Mouse (Mus musculus) c-Kit-positive CD71-positive TER-119-negative erythroid progenitor cells, embryonic 14.5 days (primary cell): ENCODE data around the gene Cenpe.
"Not testable (repeated sequence)": the region's sequence is repeated elsewhere in the genome, so short reads cannot be mapped to it uniquely, and the experiment has no call there.

ENCODE experiments used
- DNase-seq: peaks from one replicate; pipeline ENCODE4 v3.0.0-alpha.2; 2013; ENCODE audit warnings: low read depth

The Cenpe gene

DNA sequence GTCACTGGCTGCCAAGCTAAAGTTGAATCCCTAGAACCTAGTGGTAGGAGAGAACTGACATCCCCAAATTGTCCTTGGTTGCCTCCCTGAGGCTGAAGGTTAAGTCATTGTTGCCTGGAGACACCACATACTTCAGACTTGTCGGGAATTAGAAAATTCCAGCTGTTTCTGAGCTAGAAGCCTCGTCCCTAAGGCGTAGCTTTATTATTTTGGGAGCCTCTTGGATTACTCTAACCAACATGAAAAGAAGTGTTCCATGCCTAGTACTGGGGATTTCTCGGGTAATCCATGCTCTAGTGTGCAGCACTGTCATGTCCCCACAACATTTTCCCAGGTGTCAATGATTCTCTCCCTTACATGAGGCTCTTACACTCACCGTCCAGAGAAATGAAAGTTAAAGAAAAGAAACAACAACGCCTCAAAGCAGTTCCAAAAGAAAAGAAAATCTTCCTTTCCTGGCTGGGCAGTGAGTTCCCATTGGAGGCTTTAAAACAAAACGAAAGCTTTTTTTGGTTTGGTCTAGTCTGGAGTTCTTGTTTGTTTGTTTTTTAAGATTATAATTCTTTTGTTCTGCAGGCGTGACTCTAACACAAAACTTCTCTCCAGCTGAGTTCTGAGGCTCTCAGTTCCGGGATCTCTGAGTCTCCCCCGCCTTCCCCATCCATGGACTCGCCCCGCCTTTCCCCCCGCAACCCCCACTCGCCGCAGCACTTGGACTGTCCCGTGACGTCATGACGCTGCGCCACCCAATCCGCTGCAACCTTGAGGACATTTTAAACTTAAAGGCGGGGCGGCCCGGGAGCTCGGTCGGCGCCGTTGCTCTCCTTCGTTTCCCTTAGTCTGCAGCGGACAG lies at the start of gene Cenpe:
Gene Cenpe (plus strand): TSS at position 733 of the 853 bp plus-strand sequence.
- DNase-seq: peak; percentile 86

DNA sequence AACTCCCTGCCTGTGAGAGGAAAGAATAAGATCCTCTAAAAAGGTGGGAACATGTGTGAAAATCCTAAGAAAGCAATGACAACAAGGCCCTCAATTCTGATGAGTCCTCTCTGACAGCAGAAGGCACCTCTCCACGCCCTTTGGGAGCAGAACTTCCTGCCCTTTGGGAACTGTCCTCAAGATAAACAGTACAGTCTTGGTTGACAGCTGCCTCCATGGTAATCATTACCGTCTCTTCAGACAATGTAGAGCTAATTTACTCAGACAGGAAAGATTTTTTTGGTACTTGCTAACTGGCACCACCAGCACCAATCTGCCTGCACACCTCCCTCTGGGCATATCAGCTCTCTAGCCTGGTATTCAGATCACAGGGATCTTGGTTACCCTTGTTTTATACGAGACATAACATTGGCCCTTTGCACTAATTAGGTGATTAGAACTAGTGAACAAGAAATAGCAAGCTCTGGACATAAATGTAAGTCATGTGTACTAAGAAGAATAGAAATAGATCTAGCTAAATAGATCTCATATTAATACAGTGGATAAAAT lies 40.4 kb upstream of the Cenpe start:
- no peak for DNase-seq

GRCm38 (mm10) chr3:135191861-135192260 lies 20.5 kb upstream of the Cenpe start:
- no peak for DNase-seq

DNA sequence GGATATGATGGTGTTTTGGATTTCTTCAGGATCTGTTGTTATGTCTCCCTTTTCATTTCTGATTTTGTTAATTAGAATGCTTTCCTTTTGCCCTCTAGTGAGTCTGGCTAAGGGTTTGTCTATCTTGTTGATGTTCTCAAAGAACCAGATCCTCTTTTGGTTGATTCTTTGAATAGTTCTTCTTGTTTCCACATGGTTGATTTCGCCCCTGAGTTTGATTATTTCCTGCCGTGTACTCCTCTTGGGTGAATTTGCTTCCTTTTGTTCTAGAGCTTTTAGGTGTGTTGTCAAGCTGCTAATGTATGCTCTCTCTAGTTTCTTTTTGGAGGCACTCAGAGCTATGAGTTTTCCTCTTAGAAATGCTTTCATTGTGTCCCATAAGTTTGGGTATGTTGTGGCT lies 14.3 kb upstream of the Cenpe start:
- DNase-seq: not testable (repeated sequence)

DNA sequence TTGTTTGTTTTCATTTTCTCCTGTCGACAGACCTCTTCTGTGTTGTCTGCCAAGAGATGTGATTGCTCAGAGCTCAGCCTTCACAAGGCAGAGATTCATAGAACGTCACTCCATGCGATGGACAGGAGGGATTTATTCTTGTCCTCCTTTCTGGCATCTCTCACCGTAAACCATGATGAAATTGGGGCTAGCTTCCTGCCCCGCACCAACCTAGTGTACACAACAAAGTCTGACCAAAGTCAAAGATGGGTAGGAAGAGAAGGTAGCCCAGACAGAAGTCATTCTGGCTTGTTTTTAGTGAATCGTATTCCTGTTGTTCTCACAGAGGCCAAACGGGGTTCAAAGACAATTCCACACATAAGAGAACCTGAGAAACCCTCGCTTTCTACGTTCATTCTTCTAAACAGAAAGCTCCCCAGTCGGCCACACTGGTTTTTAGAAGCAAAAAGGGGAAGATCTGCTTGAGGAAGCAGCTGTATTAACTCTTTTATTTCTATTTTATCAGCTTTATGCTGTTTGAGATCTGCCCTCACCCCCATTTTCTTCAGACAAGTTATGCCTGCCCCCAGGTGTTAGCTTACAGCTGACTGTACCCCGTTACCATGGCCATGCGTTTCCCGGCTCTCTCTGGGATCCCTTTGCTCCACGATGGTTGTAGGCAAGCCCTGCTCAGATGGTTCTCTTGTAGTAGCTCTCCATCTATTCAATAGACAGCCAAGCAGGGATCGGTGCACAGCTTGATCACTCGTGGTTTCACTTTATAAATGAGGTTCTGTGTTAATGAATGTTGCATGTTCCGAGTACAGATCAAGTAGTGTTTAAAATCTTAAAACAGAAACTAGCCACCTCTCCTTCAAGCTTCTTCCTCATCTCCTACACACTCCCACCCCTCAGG lies 11.7 kb upstream of the Cenpe start:
- DNase-seq: no peak

DNA sequence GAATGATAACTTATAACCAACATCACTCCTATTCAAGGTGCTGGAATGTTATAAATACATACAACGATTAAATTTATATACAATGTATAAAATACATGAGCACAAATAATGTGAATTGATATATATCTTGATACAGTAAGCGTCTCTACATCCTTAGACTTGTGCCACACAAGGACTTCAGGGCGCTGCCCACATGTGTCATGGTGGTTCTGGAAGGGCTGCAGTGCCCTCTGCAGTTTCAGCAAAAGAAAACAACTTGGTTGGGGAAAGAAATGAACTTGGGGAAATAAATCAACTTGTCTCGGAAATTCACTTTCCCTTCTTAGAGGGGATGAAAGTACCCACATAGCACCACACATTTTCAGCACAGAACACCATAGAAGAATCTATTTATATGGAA lies 5.7 kb upstream of the Cenpe start:
- no peak for DNase-seq

DNA sequence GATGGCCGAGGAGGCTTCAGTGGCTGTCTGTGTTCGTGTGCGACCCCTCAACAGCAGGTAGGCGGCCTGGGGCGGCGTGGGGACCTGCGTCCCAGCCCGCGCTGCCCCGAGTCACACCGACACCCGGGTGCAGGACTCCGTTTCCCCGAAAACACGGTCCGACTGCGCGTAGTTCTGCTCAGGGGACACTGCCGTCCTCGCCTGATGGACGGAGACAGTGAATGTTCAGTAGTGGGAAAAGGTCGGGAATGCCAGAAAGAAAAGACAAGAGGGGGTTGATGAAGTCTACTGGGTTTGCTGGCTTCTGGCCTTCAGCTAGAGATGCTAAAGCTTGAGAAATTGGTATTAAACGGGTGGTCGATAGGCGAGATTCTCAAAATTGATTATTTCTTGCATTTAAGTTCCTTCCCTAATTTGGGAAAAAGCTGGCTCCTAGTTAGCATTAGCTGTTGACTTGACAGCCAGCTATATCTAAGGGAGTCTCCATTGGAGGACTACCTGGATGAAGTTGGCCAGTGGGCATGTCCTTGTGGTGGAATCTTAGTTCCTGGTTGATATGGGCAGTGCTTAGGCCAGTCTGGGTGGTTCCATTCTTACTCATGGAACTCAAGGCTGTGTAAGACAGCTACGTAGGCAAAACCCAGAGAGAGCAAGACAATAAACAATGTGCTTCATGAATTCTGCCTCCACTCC lies 467 bp downstream of the Cenpe start:
- no peak for DNase-seq

DNA sequence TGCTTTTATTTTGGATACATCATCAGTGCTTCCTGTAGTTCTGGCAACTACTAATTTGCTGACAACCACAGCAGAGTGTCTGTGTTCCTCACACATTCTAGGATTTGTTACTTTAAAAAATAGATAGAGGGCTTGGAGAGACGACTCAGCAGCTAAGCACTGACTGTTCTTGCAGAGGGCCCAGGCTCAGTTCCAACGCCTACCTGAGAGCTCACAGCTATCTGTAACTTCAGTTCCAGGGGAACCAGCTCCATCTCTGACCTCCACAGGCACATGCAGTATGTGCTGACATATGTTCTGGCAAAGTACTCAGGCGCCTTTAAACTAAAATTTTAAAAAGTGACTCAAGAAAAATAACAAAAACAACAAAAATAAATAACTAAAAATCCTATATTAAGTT lies 19.7 kb downstream of the Cenpe start:
- no peak for DNase-seq

DNA sequence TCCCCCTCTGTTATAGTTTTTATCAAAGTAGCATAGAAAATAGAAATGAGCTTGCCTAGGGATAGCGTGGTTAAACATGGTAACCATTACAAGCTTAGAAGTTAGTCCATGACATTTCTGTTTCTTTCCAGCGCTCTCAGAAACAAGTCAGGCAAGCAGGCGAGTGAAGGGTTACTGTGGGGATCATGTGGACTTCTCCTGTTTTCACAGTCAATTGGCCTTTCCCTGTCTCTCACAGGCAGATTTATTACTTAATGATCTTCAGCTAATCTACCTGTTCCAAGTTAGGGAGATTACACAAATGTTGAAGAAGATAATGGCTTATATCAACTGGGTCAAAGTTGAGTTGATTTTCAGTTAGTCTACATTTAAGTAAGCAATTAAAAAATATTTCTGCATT lies 20.1 kb downstream of the Cenpe start:
- DNase-seq: no peak

- DNase-seq: peak; percentile 23
Observed at GRCm38 (mm10) chr3:135245733-135246132, 33.4 kb downstream of the Cenpe start.

- no peak for DNase-seq
Observed at GRCm38 (mm10) chr3:135246828-135247227, 34.5 kb downstream of the Cenpe start.

GRCm38 (mm10) chr3:135249104-135249503 lies 36.8 kb downstream of the Cenpe start:
- no peak for DNase-seq

DNA sequence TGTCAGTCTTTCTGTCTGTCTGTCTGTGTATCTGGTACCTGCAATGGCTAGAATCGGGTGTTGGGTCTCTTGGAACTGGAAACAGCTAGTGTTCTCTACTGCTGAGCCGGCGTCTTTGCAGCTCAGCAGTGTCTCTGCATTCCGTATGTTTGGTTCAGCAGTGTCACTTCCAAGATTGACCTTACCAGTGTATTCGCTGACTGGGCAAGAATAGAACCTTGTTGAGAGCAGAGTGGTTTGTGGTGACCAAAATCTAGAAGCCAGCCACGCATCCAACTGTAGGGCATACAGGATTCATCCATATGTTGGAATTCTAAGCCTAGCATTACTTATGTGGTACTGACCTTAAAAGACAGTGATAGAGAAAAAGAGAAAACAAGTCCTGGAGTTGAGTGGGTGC lies 39.5 kb downstream of the Cenpe start:
- no peak for DNase-seq

DNA sequence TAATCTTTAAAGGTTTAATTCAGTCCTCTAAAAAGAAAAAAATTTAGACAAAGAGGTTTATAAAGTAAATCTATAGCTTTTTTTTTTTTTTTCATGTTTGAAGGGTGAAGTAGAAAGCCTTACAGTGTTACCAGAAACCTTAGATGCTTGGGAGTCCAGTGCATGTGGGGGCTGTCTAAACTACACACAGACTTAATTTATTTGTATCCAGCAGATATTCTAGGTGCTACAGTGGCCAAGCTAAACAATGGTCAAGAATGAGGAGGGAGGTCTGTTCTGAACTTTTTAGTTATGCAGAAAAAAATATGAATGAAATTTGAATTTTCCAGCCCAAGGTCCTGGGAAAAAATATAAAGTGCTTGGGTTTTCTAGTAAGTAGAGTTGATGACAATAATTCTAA lies 42.4 kb downstream of the Cenpe start:
- DNase-seq: no peak

DNA sequence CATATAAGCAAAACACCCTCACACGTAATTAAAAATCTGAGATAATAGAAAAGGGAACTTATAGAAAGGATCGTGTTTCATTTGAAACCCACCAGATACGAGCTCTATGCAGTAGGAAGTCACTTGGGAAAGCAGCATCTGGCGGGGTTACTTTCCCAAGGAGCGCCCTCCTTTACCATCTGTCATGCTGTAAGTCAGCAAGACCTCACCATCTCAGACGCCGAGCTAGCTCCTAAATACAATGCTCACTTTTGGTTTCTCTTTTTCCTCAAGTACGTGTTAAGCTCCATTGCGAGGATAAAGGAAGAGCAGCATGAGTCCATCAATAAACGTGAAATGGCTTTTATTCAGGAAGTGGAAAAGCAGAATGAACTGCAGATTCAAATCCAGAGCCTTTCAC lies 46.6 kb downstream of the Cenpe start:
- no peak for DNase-seq

- no peak for DNase-seq
Observed at GRCm38 (mm10) chr3:135260233-135260632, 47.9 kb downstream of the Cenpe start.

GRCm38 (mm10) chr3:135268616-135269015 lies 56.3 kb downstream of the Cenpe start:
- DNase-seq: no peak

DNA sequence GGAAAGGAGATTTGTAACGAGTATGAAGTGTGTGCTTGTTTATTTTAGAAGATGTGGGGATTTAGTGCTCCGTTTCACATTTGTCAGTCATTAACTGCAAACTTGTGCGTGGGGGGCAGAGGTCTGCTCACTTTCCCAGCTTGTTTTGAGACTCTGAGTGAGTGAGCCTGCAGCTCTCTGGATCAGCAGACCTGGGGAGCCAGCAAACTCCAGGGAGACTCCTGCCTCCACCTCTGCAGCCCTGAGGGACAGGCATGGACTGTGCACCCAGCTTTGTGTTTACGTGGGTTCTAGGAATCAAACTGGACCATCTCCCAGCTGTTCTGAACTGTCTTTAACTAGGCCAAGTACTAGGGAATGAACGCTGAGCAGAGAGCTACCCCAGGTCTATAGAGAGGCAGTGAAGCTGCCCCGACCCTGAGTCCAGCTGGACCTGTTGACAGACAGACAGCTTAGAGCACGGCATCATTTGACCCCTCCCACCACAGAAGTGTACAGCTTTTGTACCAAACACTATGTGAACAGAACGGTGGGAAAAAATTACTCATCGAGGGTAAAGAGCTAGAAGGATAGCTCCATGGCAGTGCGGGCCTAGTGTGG lies 57.2 kb downstream of the Cenpe start:
- DNase-seq: no peak

DNA sequence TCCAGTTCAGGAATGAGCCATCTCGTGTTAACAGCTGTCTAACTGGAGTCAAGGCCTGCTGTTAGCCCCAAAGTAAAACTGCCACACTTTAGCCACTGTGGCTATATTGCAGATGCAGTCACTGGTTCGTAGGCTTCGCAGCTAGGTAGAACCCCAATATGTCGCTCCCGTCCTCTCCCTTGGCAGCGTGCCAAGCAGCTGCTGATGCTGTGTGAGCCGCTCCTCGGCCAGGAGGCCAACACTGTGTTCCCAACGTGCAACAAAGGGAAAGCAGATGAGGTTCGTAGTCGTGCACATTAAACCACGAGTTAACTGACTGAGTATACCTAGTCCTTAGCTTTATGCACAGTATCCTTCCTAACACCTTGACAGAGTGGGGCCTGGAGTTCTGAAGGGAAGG lies 60.3 kb downstream of the Cenpe start:
- DNase-seq: no peak

- DNase-seq: no peak
Observed at GRCm38 (mm10) chr3:135273047-135273446, 60.7 kb downstream of the Cenpe start.

- no peak for DNase-seq
Observed at GRCm38 (mm10) chr3:135280160-135280559, 67.8 kb downstream of the Cenpe start.
